Mouse (Mus musculus) adrenal gland, postnatal 10 days (tissue): ENCODE data around the gene Zfp59. TPM values are rescaled to one million over a fixed set of nuclear protein-coding genes. Genes with fewer than 3 reads are reported as not detected.
"Not testable (repeated sequence)": the region's sequence is repeated elsewhere in the genome, so short reads cannot be mapped to it uniquely, and the experiment has no call there.

Source experiments
- DNase-seq: peaks from one replicate; pipeline ENCODE4 v3.0.0; 2021; ENCODE audit warnings: mixed read lengths
- total RNA-seq, 2 experiments: library from RNA; stranded (reverse); gene quantifications; 2 replicates each; pipeline ENCODE4 v1.2.3; 2021

Zfp59 gene
- total RNA-seq, 2 experiments from 2014 or later, result 2.5 to 4.3 TPM

DNA sequence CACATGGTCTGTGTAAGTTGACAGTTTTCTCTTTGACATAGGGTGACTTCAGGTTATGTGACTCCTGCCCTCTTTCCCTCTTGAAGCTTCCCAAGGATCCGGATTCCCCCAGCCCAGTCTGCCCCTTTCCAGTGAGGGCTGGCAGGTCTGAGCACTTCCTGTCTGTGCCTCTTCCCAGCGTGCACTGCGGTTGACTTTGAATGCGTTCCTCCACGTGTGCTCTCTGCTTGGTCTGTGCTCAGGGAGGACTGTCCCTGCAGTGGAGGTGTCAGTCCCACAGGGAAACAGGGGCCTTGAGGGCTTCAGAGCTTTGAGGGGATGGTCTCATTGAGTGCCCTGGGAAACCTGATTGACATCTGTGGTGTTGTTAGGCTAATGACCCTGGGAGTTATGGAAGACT lies 24.2 kb downstream of the Zfp59 start:
- not testable (repeated sequence) for DNase-seq

DNA sequence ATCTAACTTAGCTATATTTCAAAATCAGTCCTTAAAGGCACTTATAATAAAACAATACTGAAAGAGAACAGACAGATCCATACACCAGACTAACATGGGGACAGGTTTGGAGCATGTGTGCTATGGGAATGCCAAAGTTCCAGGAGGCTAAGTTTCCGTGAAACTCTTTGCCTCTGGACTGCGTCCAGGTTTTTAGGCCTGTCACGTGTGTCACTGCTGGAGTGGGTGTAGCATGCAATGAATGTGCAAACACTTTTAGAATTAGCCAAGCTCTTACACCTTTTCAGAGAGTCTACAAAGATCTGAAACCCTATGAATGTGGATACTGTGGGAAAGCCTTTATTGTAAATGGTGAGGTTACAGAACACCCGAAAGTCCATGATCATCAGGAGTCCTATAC lies 43.3 kb downstream of the Zfp59 start:
- DNase-seq, result no peak

DNA sequence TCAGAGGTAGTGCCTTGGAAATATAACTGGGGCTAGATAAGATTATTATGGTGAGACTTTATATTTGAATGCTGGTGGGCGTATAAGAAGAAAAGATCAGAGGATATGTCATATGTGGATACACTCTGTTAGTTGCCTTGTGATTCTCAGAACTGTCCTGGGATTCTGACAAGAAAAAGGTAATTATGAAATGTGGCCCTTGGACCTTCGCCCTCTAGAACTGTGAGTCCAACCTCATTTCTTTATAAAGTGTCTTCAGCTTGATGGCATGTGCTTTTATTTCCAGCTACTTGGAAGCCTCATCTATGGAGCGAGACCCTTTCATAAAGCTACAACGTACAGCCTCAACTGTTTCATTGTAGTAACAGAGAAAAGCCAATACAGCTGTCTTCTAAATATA lies 62.2 kb downstream of the Zfp59 start:
- DNase-seq, result no peak

DNA sequence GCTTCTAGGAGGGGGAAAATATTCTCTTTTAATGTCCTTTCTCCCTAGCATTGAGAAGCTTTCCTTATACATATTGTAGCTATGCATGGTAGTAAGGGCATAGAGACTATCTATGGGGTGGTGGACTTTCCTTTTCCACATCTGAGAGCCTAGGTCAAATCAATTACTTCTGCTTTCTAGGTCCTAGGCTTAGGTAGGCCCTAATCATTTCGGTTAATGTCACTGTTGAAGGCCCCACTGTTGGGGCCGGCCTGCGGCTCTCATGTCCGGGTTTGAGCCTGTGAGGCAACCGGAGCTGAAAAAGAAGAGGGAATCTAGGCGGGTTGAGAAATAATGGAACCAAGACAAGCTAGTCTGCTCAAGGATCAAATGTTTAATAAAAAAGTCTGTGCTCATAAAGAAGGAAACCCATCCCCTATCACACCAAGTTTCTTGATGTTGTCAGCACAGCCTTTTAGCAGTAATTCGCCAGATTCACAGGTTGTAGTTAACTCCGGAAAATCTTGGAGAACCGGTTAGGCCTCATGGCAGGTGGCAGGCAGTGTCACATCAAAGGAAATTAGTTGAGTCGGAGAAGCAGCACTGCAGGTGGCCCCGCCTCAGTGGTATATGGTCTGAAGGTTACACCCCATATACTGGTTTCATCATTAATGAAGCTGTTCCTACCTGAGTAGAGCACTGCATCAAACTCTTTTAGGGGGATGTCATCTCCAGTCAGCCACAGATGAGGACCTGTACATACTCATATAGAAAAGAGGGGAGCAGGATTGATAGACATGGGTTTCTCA lies 66.8 kb downstream of the Zfp59 start:
- DNase-seq, result no peak

Other genes starting within 250 kb of the Zfp59 start
- 100 to 1,000 TPM; 237 to 317 TPM for gene Akt2, start 247.1 kb upstream of the Zfp59 start, total RNA-seq
- under 1 TPM; 0.51 to 0.88 TPM for gene Ttc9b, start 184.7 kb upstream of the Zfp59 start, total RNA-seq
- gene Map3k10, start 164.0 kb upstream of the Zfp59 start, total RNA-seq, result 10 to 100 TPM; 25.9 to 26.6 TPM
- gene Zfp607b, start 149.3 kb upstream of the Zfp59 start, total RNA-seq, result 1 to 10 TPM; 1.3 to 1.8 TPM
- 10 to 100 TPM in 1 of 2 experiments, 1 to 10 TPM in 1; 9.9 to 16.0 TPM for gene Zfp60, start 107.2 kb upstream of the Zfp59 start, total RNA-seq
- 1 to 10 TPM; 6.5 to 8.9 TPM for gene Zfp626, start 31.4 kb upstream of the Zfp59 start, total RNA-seq
- gene Zfp607a, start 18.9 kb downstream of the Zfp59 start, total RNA-seq, result 1 to 10 TPM; 4.5 to 6.7 TPM
- 10 to 100 TPM in 1 of 2 experiments, 1 to 10 TPM in 1; 8.9 to 12.8 TPM for gene Zfp974, start 90.9 kb downstream of the Zfp59 start, total RNA-seq
- gene Zfp780b, start 140.6 kb downstream of the Zfp59 start, total RNA-seq, result 10 to 100 TPM in 1 of 2 experiments, 1 to 10 TPM in 1; 8.9 to 13.1 TPM
- 1 to 10 TPM; 2.3 to 3.0 TPM for gene Zfp850, start 175.5 kb downstream of the Zfp59 start, total RNA-seq
- 100 to 1,000 TPM; 137 to 148 TPM for gene Psmc4, start 211.5 kb downstream of the Zfp59 start, total RNA-seq
- not detected for gene Fcgbp, start 232.6 kb downstream of the Zfp59 start, total RNA-seq